In the genomic region with DNA sequence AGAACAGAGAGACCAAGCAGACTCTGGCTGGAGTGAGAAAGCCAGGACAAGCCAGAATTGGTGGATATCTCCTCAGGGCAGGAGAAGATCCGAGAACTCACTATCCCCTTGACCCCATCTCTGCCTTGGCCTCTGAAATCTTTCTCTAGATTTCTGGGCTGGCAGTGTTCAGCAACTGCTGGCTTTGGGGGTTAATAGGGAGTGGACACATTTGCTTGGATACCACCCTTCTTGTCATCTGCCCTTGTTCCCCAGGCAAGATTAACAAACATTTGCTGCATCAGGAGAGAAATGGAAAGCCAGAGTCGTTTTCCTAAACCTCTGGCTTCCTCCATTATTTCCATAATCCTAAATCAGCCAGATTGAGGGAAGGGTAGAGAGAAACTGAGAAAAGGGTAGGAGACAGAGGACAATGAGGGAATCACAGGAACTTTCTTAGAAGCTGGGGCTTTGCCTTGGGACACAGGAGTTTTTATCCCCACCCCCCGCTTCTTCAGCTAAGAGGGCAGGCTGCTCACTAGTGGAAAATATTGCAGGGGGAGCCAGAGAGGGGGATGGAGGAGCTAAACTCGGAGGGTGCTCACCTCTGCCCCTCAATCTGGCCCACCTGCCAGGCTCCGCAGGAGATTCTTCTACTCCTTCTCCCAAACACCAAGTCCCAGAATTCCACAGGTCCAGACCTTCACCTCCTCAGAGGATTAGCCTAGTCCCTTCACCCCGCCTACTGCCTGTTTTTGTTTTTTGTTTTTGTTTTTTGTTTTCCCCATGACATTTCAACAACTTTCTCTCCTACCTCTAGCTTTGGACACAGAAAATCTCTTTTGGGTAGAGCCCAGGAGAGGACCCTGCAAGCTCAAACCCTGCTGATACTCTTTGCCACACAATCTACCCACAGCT, we compare ENCODE assay signal across 25 mouse cellular contexts. TPM values are rescaled to one million over a fixed set of nuclear protein-coding genes. Genes with fewer than 3 reads are reported as not detected.
DNase-seq lines count a peak whose midpoint lies in the region; ATAC-seq and TF ChIP-seq lines count a peak whose summit lies in the region.
"Had no signal": no experiment of that assay in that cellular context is flagged by ENCODE, and none has a peak within 500 bp of the region (broad histone marks: within the 10 kb centered on the region; RNA-seq: fewer than 3 reads in every experiment).

No protein-coding gene starts in this region.

- no peak overlapping the region for H3K9ac ChIP-seq in neural tube, embryonic 15.5 days (replicated peaks)
- H3K9ac ChIP-seq: intestine, embryonic 15.5 days; limb, embryonic 15.5 days; liver, embryonic 14.5 days; lung, embryonic 14.5 days; midbrain, embryonic 15.5 days; stomach, embryonic 15.5 days had no signal

- H3K9me3 ChIP-seq in neural tube, embryonic 15.5 days (replicated peaks) = no peaks in the 10 kb centered on the region
- H3K9me3 ChIP-seq in limb, embryonic 10.5 days (replicated peaks) = no peaks in the 10 kb centered on the region
- no peaks in the 10 kb centered on the region for H3K9me3 ChIP-seq in heart, embryonic 10.5 days
- H3K9me3 ChIP-seq: intestine, embryonic 15.5 days; limb, embryonic 15.5 days; midbrain, embryonic 15.5 days; stomach, embryonic 15.5 days had no signal

- no peak overlapping the region for H3K4me2 ChIP-seq in neural tube, embryonic 15.5 days
- H3K4me2 ChIP-seq: intestine, embryonic 15.5 days; limb, embryonic 15.5 days; lung, embryonic 14.5 days; midbrain, embryonic 15.5 days; stomach, embryonic 15.5 days had no signal

- TF ChIP-seq CTCF in thymus, adult 2 months (IDR thresholded peaks at IDR 0.05; ENCODE audit: borderline replicate concordance, control insufficient read depth, extremely low read depth, insufficient read depth, low read length, poor library complexity) = no peak

- no peaks in the 10 kb centered on the region for H3K36me3 ChIP-seq in neural tube, embryonic 15.5 days
- H3K36me3 ChIP-seq in limb, embryonic 10.5 days = no peaks in the 10 kb centered on the region
- no peaks in the 10 kb centered on the region for H3K36me3 ChIP-seq in thymus, adult 2 months (ENCODE audit: control insufficient read depth, insufficient read depth, low read length)
- no peaks in the 10 kb centered on the region for H3K36me3 ChIP-seq in heart, embryonic 10.5 days
- H3K36me3 ChIP-seq: intestine, embryonic 15.5 days; limb, embryonic 15.5 days; midbrain, embryonic 15.5 days; stomach, embryonic 15.5 days had no signal

- no peak for ATAC-seq in neural tube, embryonic 15.5 days (ENCODE audit: low FRiP score)
- ATAC-seq: forebrain, embryonic 14.5 days; intestine, embryonic 15.5 days; midbrain, embryonic 15.5 days had no signal

- no peak overlapping the region for H3K27ac ChIP-seq in neural tube, embryonic 15.5 days (replicated peaks)
- peak overlapping the region; percentile 53; the same call in 1 of the 2 replicates for H3K27ac ChIP-seq in limb, embryonic 10.5 days
- H3K27ac ChIP-seq in thymus, adult 2 months (ENCODE audit: control insufficient read depth, insufficient read depth, low read length) = no peak overlapping the region
- H3K27ac ChIP-seq in heart, embryonic 10.5 days = no peak overlapping the region
- H3K27ac ChIP-seq: intestine, embryonic 15.5 days; limb, embryonic 15.5 days; liver, embryonic 14.5 days; midbrain, embryonic 15.5 days; stomach, embryonic 15.5 days had no signal

- H3K27me3 ChIP-seq in neural tube, embryonic 15.5 days (replicated peaks) = peaks cover 93% of the 10 kb centered on the region
- H3K27me3 ChIP-seq in limb, embryonic 10.5 days (ENCODE audit: low read depth, poor library complexity, severe bottlenecking) = peaks cover 100% of the 10 kb centered on the region
- H3K27me3 ChIP-seq in thymus, adult 2 months (ENCODE audit: control insufficient read depth, insufficient read depth, low read length) = peaks cover 42% of the 10 kb centered on the region
- H3K27me3 ChIP-seq in heart, embryonic 10.5 days (ENCODE audit: insufficient read depth, poor library complexity, severe bottlenecking) = peaks cover 99% of the 10 kb centered on the region

- H3K4me3 ChIP-seq in neural tube, embryonic 15.5 days (replicated peaks) = no peak overlapping the region
- H3K4me3 ChIP-seq in limb, embryonic 10.5 days = peak overlapping the region; percentile 46
- H3K4me3 ChIP-seq in thymus, adult 2 months (ENCODE audit: control insufficient read depth, insufficient read depth, low read length) = no peak overlapping the region
- no peak overlapping the region for H3K4me3 ChIP-seq in heart, embryonic 10.5 days
- H3K4me3 ChIP-seq: intestine, embryonic 15.5 days; limb, embryonic 15.5 days; midbrain, embryonic 15.5 days; stomach, embryonic 15.5 days had no signal

- WGBS in neural tube, embryonic 15.5 days = 7% methylated on average over 6 of the region's 6 CpGs
- WGBS in limb, embryonic 10.5 days = 8% methylated on average over 6 of the region's 6 CpGs
- WGBS in thymus, adult 2 months = 31% methylated on average over 6 of the region's 6 CpGs
- WGBS in heart, embryonic 10.5 days = 3% methylated on average over 6 of the region's 6 CpGs

- DNase-seq in embryo, embryonic 10.5 days (ENCODE audit: low spot score) = peak; percentile 42
- DNase-seq in embryo, embryonic 10 days (ENCODE audit: low spot score) = no peak
- peak; percentile 37 for DNase-seq in neural tube, embryonic 10.5 days (ENCODE audit: extremely low spot score, low spot score)
- peak; percentile 40 for DNase-seq in limb, embryonic 10.5 days (ENCODE audit: low spot score)
- no peak for DNase-seq in layer of hippocampus, adult 9-11 months
- no peak for DNase-seq in thymus, adult 2 months
- no peak for DNase-seq in heart, embryonic 10.5 days (ENCODE audit: low spot score)
- DNase-seq: adrenal gland, postnatal 25 days; cerebellum, adult 8-10 months; heart, postnatal 4 days; kidney, adult 8-10 months; kidney, postnatal 10 days; lung, embryonic 14.5 days; right cerebral cortex, postnatal 25 days; thymus, adult 18-20 months had no signal

- TF ChIP-seq POLR2A in thymus, adult 2 months (IDR thresholded peaks at IDR 0.05; ENCODE audit: control insufficient read depth, extremely low read depth, insufficient read depth, low read length, poor library complexity) = no peak

- H3K4me1 ChIP-seq in neural tube, embryonic 15.5 days = peaks cover 15% of the 10 kb centered on the region
- peaks cover 66% of the 10 kb centered on the region for H3K4me1 ChIP-seq in limb, embryonic 10.5 days
- 0 out of 2 replicates have a peak, but pooled peaks cover 3% of the 10 kb centered on the region for H3K4me1 ChIP-seq in thymus, adult 2 months (replicated peaks; ENCODE audit: control insufficient read depth, insufficient read depth, low read length)
- peaks cover 31% of the 10 kb centered on the region for H3K4me1 ChIP-seq in heart, embryonic 10.5 days

RNA-seq across cellular contexts. Expression of a gene that starts 1.4 kb away (rescaled TPM):
- polyA plus RNA-seq in neural tube, embryonic 15.5 days (2015; fragmentation: Nextera tagmentation; extraction: Ambion mirVana) = 0.82 and 1.9 TPM in 2 replicates
- 1.4 and 3.7 TPM in 2 replicates for polyA plus RNA-seq in limb, embryonic 10.5 days (2016; fragmentation: Nextera tagmentation; extraction: Ambion mirVana)
- not detected in 2 replicates for polyA plus RNA-seq in thymus, adult 2 months (2012; rRNA removed)
- polyA plus RNA-seq in heart, embryonic 10.5 days (2016; fragmentation: Nextera tagmentation; extraction: Ambion mirVana) = 0.10 TPM in 1 of 2 replicates, not detected in the other
- polyA plus RNA-seq: forebrain, embryonic 14.5 days; heart, embryonic 16.5 days; liver, embryonic 14.5 days; lung, embryonic 14.5 days; stomach, embryonic 15.5 days had no signal

RNA-seq across cellular contexts. Expression of a gene that starts 51.2 kb away (rescaled TPM):
- 0.08 and 0.26 TPM in 2 replicates for polyA plus RNA-seq in neural tube, embryonic 15.5 days (2015; fragmentation: Nextera tagmentation; extraction: Ambion mirVana)
- 2.7 and 11.1 TPM in 2 replicates for polyA plus RNA-seq in limb, embryonic 10.5 days (2016; fragmentation: Nextera tagmentation; extraction: Ambion mirVana)
- polyA plus RNA-seq in thymus, adult 2 months (2012; rRNA removed) = not detected in 2 replicates
- not detected in 2 replicates for polyA plus RNA-seq in heart, embryonic 10.5 days (2016; fragmentation: Nextera tagmentation; extraction: Ambion mirVana)
- polyA plus RNA-seq: brain, embryonic 14.5 days; embryonic facial prominence, embryonic 14.5 days; forebrain, embryonic 14.5 days; heart, embryonic 16.5 days; lung, embryonic 14.5 days; midbrain, embryonic 15.5 days; stomach, embryonic 15.5 days had no signal

Comparison
In these comparisons a context has a peak if more than half of its experiments do, and no peak if none do; other contexts are left out.
1. DNase-seq: peak in embryo, embryonic 10.5 days (single experiment), neural tube, embryonic 10.5 days (single experiment) and limb, embryonic 10.5 days (single experiment); none in embryo, embryonic 10 days (single experiment), layer of hippocampus, adult 9-11 months (single experiment), thymus, adult 2 months (single experiment) and heart, embryonic 10.5 days (single experiment).